Mouse (Mus musculus) hindbrain, embryonic 16.5 days (tissue): ENCODE results near the gene Gm17067. TPM values are rescaled to one million over a fixed set of nuclear protein-coding genes. Genes with fewer than 3 reads are reported as not detected.

Experiments
- polyA plus RNA-seq: library from polyadenylated mRNA; unstranded; fragments of >200 nt; fragmentation: Nextera tagmentation; extraction: Ambion mirVana; gene quantifications from 2 replicates; pipeline ENCODE4 v1.2.1, GENCODE M21; 2015

Gene Gm17067
- polyA plus RNA-seq, 1 experiment from 2014 or later: not detected

Other genes with a start within 250 kb of the Gm17067 start
- gene Zfp141, start 221.3 kb downstream of the Gm17067 start, polyA plus RNA-seq: 8.5 and 13.2 TPM in 2 replicates
- not detected in 2 replicates for gene Gm21028, start 148.4 kb downstream of the Gm17067 start, polyA plus RNA-seq
- 1.7 and 1.9 TPM in 2 replicates for gene Zfp977, start 134.5 kb downstream of the Gm17067 start, polyA plus RNA-seq
- gene Zfp976, start 84.4 kb downstream of the Gm17067 start, polyA plus RNA-seq: 2.3 and 2.8 TPM in 2 replicates
- gene Zfp975, start 34.3 kb downstream of the Gm17067 start, polyA plus RNA-seq: 6.9 and 7.3 TPM in 2 replicates
- gene Vmn2r62, start 66.5 kb upstream of the Gm17067 start, polyA plus RNA-seq: not detected in 2 replicates
- gene Gm2381, start 140.2 kb upstream of the Gm17067 start, polyA plus RNA-seq: not detected in 2 replicates
- gene Vmn2r63, start 206.8 kb upstream of the Gm17067 start, polyA plus RNA-seq: not detected in 2 replicates